8 mouse cellular contexts compared by ENCODE assay signal in genomic region chr5:105654237-105655063, GRCm38 (mm10). TPM values are rescaled to one million over a fixed set of nuclear protein-coding genes. Genes with fewer than 3 reads are reported as not detected.
A peak's percentile ranks its signal among the peaks of the same experiment; 100 is the strongest.
DNase-seq lines count a peak whose midpoint lies in the region; ATAC-seq lines count a peak whose summit lies in the region.

No protein-coding gene starts in this region.

- no peak overlapping the region for H3K27ac ChIP-seq in hindbrain, embryonic 12.5 days

- peak; percentile 75 for DNase-seq in Muller cell, postnatal 12 days (ENCODE audit: inconsistent ontology term)
- DNase-seq in cerebellum, adult 9-11 months: peak; percentile 61
- peak; percentile 62 to 82 for DNase-seq in frontal cortex, postnatal 10 days (ENCODE audit: low spot score in 2 of 2)
- DNase-seq in layer of hippocampus, postnatal 14 days (ENCODE audit: low spot score in 2 of 2): peak; percentile 83 to 86
- peak; percentile 90 for DNase-seq in lung, postnatal 14 days
- DNase-seq in ovary, postnatal 36 days (ENCODE audit: low spot score): peak; percentile 79
- DNase-seq in thymus, postnatal 25 days: peak; percentile 90

- no peak overlapping the region for H3K4me3 ChIP-seq in hindbrain, embryonic 12.5 days

- WGBS in hindbrain, embryonic 12.5 days: 29% methylated on average over 15 of the region's 15 CpGs

- H3K36me3 ChIP-seq in hindbrain, embryonic 12.5 days: no peaks in the 10 kb centered on the region

- ATAC-seq in hindbrain, embryonic 12.5 days (ENCODE audit: low FRiP score): peak; percentile 67

- H3K27me3 ChIP-seq in hindbrain, embryonic 12.5 days: no peaks in the 10 kb centered on the region

- no peak overlapping the region for H3K9ac ChIP-seq in hindbrain, embryonic 12.5 days

- no peaks in the 10 kb centered on the region for H3K9me3 ChIP-seq in hindbrain, embryonic 12.5 days (replicated peaks)

- H3K4me1 ChIP-seq in hindbrain, embryonic 12.5 days: peaks cover 3% of the 10 kb centered on the region; the same call in 1 of the 2 replicates

- 0 out of 2 replicates have a peak overlapping the region, but pooled peaks have one; percentile 26 for H3K4me2 ChIP-seq in hindbrain, embryonic 12.5 days (replicated peaks)

RNA-seq across cellular contexts. Expression of gene Lrrc8d, which starts 45.3 kb away (rescaled TPM):
- 35.0 and 35.9 TPM in 2 replicates for polyA plus RNA-seq in hindbrain, embryonic 12.5 days (2016; fragmentation: Nextera tagmentation; extraction: Ambion mirVana)
- total RNA-seq in layer of hippocampus, postnatal 14 days (2021): 10 to 100 TPM; 53.8 to 58.3 TPM
